Mouse (Mus musculus) lung, postnatal 0 days (tissue): ENCODE measurements around the gene Tbc1d9b. TPM values are rescaled to one million over a fixed set of nuclear protein-coding genes. Genes with fewer than 3 reads are reported as not detected.
"Not testable (repeated sequence)": the region's sequence is repeated elsewhere in the genome, so short reads cannot be mapped to it uniquely, and the experiment has no call there.

Experiments used
- ATAC-seq: fragments of 200-750 bp; cut with Nextera tagmentation; 2 replicates; pipeline ENCODE4 v1.8.0; 2017; ENCODE audit warnings: moderate library complexity
- DNase-seq: peaks from one replicate; pipeline ENCODE4 v3.0.0-alpha.2; 2016; ENCODE audit warnings: low spot score
- H3K27ac ChIP-seq: fragments of 300-500 bp; sonication (generic); 2 replicates; pipeline ENCODE4 v1.5.1; 2014; ENCODE audit warnings: antibody characterized with exemption, mild to moderate bottlenecking, low read length, mixed read lengths
- H3K27me3 ChIP-seq: fragments of 300-500 bp; sonication (generic); replicated peaks from 2 replicates; pipeline ENCODE4 v1.6.1; 2014; ENCODE audit warnings: low read length, mixed read lengths; ENCODE audit not compliant: insufficient read depth
- H3K36me3 ChIP-seq: fragments of 300-500 bp; sonication (generic); 2 replicates; pipeline ENCODE4 v1.6.1; 2014; ENCODE audit warnings: low read length, mixed read lengths; ENCODE audit not compliant: insufficient read depth
- H3K4me1 ChIP-seq: fragments of 300-500 bp; sonication (generic); 2 replicates; pipeline ENCODE4 v1.6.1; 2014; ENCODE audit warnings: antibody characterized with exemption, low read depth, low read length, mixed read lengths; ENCODE audit not compliant: insufficient read depth
- H3K4me2 ChIP-seq: fragments of 300-500 bp; sonication (generic); replicated peaks from 2 replicates; pipeline ENCODE4 v1.6.1; 2014; ENCODE audit warnings: low read depth, mild to moderate bottlenecking, low read length, moderate library complexity, mixed read lengths
- H3K4me3 ChIP-seq: fragments of 300-500 bp; sonication (generic); 2 replicates; pipeline ENCODE4 v1.5.1; 2014; ENCODE audit warnings: low read depth, low read length
- H3K9ac ChIP-seq: fragments of 300-500 bp; sonication (generic); replicated peaks from 2 replicates; pipeline ENCODE4 v1.6.1; 2014; ENCODE audit warnings: low read depth, mild to moderate bottlenecking
- H3K9me3 ChIP-seq: fragments of 300-500 bp; sonication (generic); 2 replicates; pipeline ENCODE4 v1.6.1; 2016; ENCODE audit warnings: low read length, mixed read lengths
- CTCF ChIP-seq: IDR thresholded peaks from 2 replicates; pipeline ENCODE4 v1.5.1; 2016; ENCODE audit warnings: antibody characterized with exemption, mild to moderate bottlenecking
- EP300 ChIP-seq: IDR thresholded peaks from 2 replicates; pipeline ENCODE4 v1.6.1; 2016; ENCODE audit warnings: antibody characterized with exemption, mild to moderate bottlenecking, control low read depth
- WGBS: fragments of 180-500 bp; shearing (Covaris S2); extraction: QIAGEN DNeasy Blood & Tissue Kit; methylation state at CpG from one replicate; pipeline ENCODE4 v1.1.7; 2014; 5-methylcytosine and 5-hydroxymethylcytosine counted together
- polyA plus RNA-seq: library from polyadenylated mRNA; unstranded; fragments of >200 nt; fragmentation: Nextera tagmentation; extraction: Ambion mirVana; gene quantifications from 2 replicates; pipeline ENCODE4 v1.2.1, GENCODE M21; 2015

Gene Tbc1d9b
- polyA plus RNA-seq, 1 experiment from 2014 or later = 26.1 TPM

GRCm38 (mm10) chr11:50168352-50168751 is 37.2 kb downstream of the Tbc1d9b start:
- H3K36me3 ChIP-seq = peaks cover 22% of the 10 kb centered on the region; the same call in 1 of the 2 replicates
- WGBS = 86% methylated on average over 5 of the region's 5 CpGs
- H3K27ac ChIP-seq = no peak overlapping the region
- H3K4me3 ChIP-seq = no peak overlapping the region
- no peaks in the 10 kb centered on the region for H3K4me1 ChIP-seq
- TF ChIP-seq CTCF (no peak), EP300 (no peak)
- H3K4me2 ChIP-seq = no peak overlapping the region
- H3K9me3 ChIP-seq = no peaks in the 10 kb centered on the region
- H3K27me3 ChIP-seq = no peaks in the 10 kb centered on the region
- no peak overlapping the region for H3K9ac ChIP-seq
- ATAC-seq = no peak
- no peak for DNase-seq

GRCm38 (mm10) chr11:50174111-50174729 is 43.0 kb downstream of the Tbc1d9b start, which contains the start of gene Mrnip:
Gene Mrnip, plus strand, starts transcription at chr11:50174444.
- not testable (repeated sequence) for H3K4me1 ChIP-seq
- ATAC-seq = peak; percentile 34
- 3% methylated on average over 19 of the region's 19 CpGs for WGBS

GRCm38 (mm10) chr11:50174730-50175187 is 43.6 kb downstream of the Tbc1d9b start:
- 0% methylated on average over 24 of the region's 27 CpGs for WGBS
- no peaks in the 10 kb centered on the region for H3K9me3 ChIP-seq
- H3K4me1 ChIP-seq = peaks cover 7% of the 10 kb centered on the region; the same call in 1 of the 2 replicates
- DNase-seq (peak; percentile 99), ATAC-seq (peak; percentile 99)
- no peaks in the 10 kb centered on the region for H3K27me3 ChIP-seq
- peak overlapping the region; percentile 57 for H3K4me3 ChIP-seq
- H3K4me2 ChIP-seq = peak overlapping the region; percentile 91
- peak overlapping the region; percentile 57; the same call in 1 of the 2 replicates for H3K27ac ChIP-seq
- peak overlapping the region; percentile 69 for H3K9ac ChIP-seq
- TF ChIP-seq CTCF (no peak; the same call in 1 of the 2 replicates), EP300 (no peak)
- 0 out of 2 replicates have a peak, but pooled peaks cover 1% of the 10 kb centered on the region for H3K36me3 ChIP-seq

More at GRCm38 (mm10) chr11:50174111-50174729, 43.0 kb downstream of the Tbc1d9b start, which contains the start of gene Mrnip:
- H3K9me3 ChIP-seq, H3K27me3 ChIP-seq, DNase-seq, H3K36me3 ChIP-seq: not testable (repeated sequence)
- peak within 1 kb of the TSS; percentile 69 for H3K9ac ChIP-seq
- peak within 1 kb of the TSS; percentile 91 for H3K4me2 ChIP-seq
- H3K27ac ChIP-seq = peak within 1 kb of the TSS; percentile 57
- peak within 1 kb of the TSS; percentile 57 for H3K4me3 ChIP-seq

GRCm38 (mm10) chr11:50176351-50176750 is 45.2 kb downstream of the Tbc1d9b start:
- H3K27me3 ChIP-seq = no peaks in the 10 kb centered on the region
- H3K9me3 ChIP-seq = no peaks in the 10 kb centered on the region
- peaks cover 7% of the 10 kb centered on the region; the same call in 1 of the 2 replicates for H3K4me1 ChIP-seq
- H3K27ac ChIP-seq = no peak overlapping the region
- TF ChIP-seq CTCF (no peak), EP300 (no peak)
- H3K9ac ChIP-seq = no peak overlapping the region
- no peak overlapping the region for H3K4me3 ChIP-seq
- H3K36me3 ChIP-seq = no peaks in the 10 kb centered on the region
- 42% methylated on average over 3 of the region's 3 CpGs for WGBS
- no peak overlapping the region for H3K4me2 ChIP-seq
- no peak for ATAC-seq
- no peak for DNase-seq

GRCm38 (mm10) chr11:50177111-50177510 is 45.9 kb downstream of the Tbc1d9b start:
- H3K27me3 ChIP-seq = no peaks in the 10 kb centered on the region
- no peak overlapping the region for H3K4me2 ChIP-seq
- 62% methylated on average over 6 of the region's 6 CpGs for WGBS
- no peak overlapping the region for H3K27ac ChIP-seq
- DNase-seq = no peak
- H3K36me3 ChIP-seq = no peaks in the 10 kb centered on the region
- no peak for ATAC-seq
- no peak for TF ChIP-seq CTCF
- no peak for TF ChIP-seq EP300
- H3K4me1 ChIP-seq = peaks cover 7% of the 10 kb centered on the region; the same call in 1 of the 2 replicates
- no peak overlapping the region for H3K9ac ChIP-seq
- no peak overlapping the region for H3K4me3 ChIP-seq
- no peaks in the 10 kb centered on the region for H3K9me3 ChIP-seq

- no peaks in the 10 kb centered on the region for H3K9me3 ChIP-seq
- WGBS = 67% methylated on average over 5 of the region's 5 CpGs
- peak; percentile 70 for DNase-seq
- H3K4me2 ChIP-seq = no peak overlapping the region
- peak; percentile 15 for ATAC-seq
- no peaks in the 10 kb centered on the region for H3K36me3 ChIP-seq
- H3K4me1 ChIP-seq = peaks cover 7% of the 10 kb centered on the region; the same call in 1 of the 2 replicates
- TF ChIP-seq CTCF (no peak), EP300 (no peak)
- H3K9ac ChIP-seq = no peak overlapping the region
- H3K4me3 ChIP-seq = no peak overlapping the region
- H3K27me3 ChIP-seq = no peaks in the 10 kb centered on the region
- H3K27ac ChIP-seq = peak overlapping the region; percentile 59
Observed at GRCm38 (mm10) chr11:50178532-50179488, 47.6 kb downstream of the Tbc1d9b start.
